Mouse (Mus musculus) cortical plate, adult 2 months (tissue): Measurements from ENCODE around the gene Calcrl.

ENCODE experiments used
- CTCF ChIP-seq: fragments of 200-500 bp; IDR thresholded peaks from 2 replicates; pipeline ENCODE4 v1.5.1; 2011; ENCODE audit warnings: mild to moderate bottlenecking, control low read depth, low read length; ENCODE audit not compliant: insufficient read depth; ENCODE audit errors: extremely low read depth
- POLR2A ChIP-seq: fragments of 200-500 bp; IDR thresholded peaks from 2 replicates; pipeline ENCODE4 v1.6.1; 2011; ENCODE audit warnings: mild to moderate bottlenecking, low read length, control low read depth; ENCODE audit not compliant: insufficient read depth; ENCODE audit errors: extremely low read depth

- no peak for TF ChIP-seq CTCF
- TF ChIP-seq POLR2A, result no peak
Observed at GRCm38 (mm10) chr2:84381997-84382396, 43.2 kb downstream of the Calcrl start.
